Mouse (Mus musculus) small intestine, adult 2 months (tissue): ENCODE results near the gene Nup214. TPM values are rescaled to one million over a fixed set of nuclear protein-coding genes. Genes with fewer than 3 reads are reported as not detected.

Experiments
- H3K27ac ChIP-seq: fragments of 200-500 bp; 2 replicates; pipeline ENCODE4 v1.5.1; 2012; ENCODE audit warnings: low read depth, low read length, control low read depth, inconsistent platforms; ENCODE audit not compliant: insufficient read depth
- H3K27me3 ChIP-seq: fragments of 200-500 bp; 2 replicates; pipeline ENCODE4 v1.6.1; 2012; ENCODE audit warnings: mild to moderate bottlenecking, moderate library complexity, low read length, inconsistent platforms; ENCODE audit not compliant: control insufficient read depth, insufficient read depth
- H3K36me3 ChIP-seq: fragments of 200-500 bp; 2 replicates; pipeline ENCODE4 v1.6.1; 2012; ENCODE audit warnings: mild to moderate bottlenecking, low read length, control low read depth, inconsistent platforms; ENCODE audit not compliant: control insufficient read depth, insufficient read depth
- H3K4me1 ChIP-seq: fragments of 200-500 bp; 2 replicates; pipeline ENCODE4 v1.6.1; 2012; ENCODE audit warnings: low read length, inconsistent platforms, mixed read lengths; ENCODE audit not compliant: control insufficient read depth, insufficient read depth, insufficient read length
- H3K4me3 ChIP-seq: fragments of 200-500 bp; 2 replicates; pipeline ENCODE4 v1.5.1; 2012; ENCODE audit warnings: low read depth, mild to moderate bottlenecking, control low read depth, inconsistent platforms, low read length, moderate library complexity
- CTCF ChIP-seq: fragments of 200-500 bp; IDR thresholded peaks from 2 replicates; pipeline ENCODE4 v1.5.1; 2012; ENCODE audit warnings: low read depth, mild to moderate bottlenecking, control low read depth, inconsistent platforms, low read length, moderate library complexity, mixed read lengths; ENCODE audit not compliant: insufficient replicate concordance, insufficient read length; ENCODE audit errors: extremely low read depth
- POLR2A ChIP-seq: fragments of 200-500 bp; IDR thresholded peaks from 2 replicates; pipeline ENCODE4 v1.6.1; 2012; ENCODE audit warnings: low read depth, mild to moderate bottlenecking, control low read depth, inconsistent platforms, low read length, moderate library complexity
- WGBS: fragments of 180-500 bp; shearing (Covaris S2); methylation state at CpG from one replicate; pipeline ENCODE4 v1.1.7; 2018; 5-methylcytosine and 5-hydroxymethylcytosine counted together
- polyA plus RNA-seq: library from polyadenylated mRNA; depleted of rRNA; stranded (reverse); fragments of >200 nt; gene quantifications from 2 replicates; pipeline ENCODE4 v1.2.3, GENCODE M21; 2012

Gene Nup214
- polyA plus RNA-seq, 1 experiment, result 21.8 TPM

DNA sequence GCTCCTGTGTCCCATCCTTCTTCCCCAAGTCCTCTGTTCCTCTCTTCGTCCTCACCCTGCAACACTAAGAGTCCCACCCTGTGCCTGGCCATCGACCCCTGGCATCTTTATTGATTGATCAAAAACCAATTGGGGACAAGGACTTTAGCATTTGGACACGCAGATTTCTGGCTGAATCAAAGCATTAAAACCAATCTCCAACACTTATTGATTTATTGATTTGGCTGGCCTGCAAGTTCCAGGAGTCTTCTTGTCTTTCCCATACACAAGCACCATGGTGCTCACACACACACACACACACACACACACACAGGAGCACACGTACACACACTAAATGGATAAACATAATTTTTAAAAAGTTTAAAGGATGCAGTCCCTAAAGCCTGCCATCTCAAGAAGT is 31.2 kb upstream of the Nup214 start:
- Histone ChIP-seq H3K36me3 (no peaks in the 10 kb centered on the region), H3K27me3 (no peaks in the 10 kb centered on the region), H3K4me3 (no peak overlapping the region), H3K4me1 (no peaks in the 10 kb centered on the region), H3K27ac (no peak overlapping the region)
- 42% methylated on average over 4 of the region's 4 CpGs for WGBS
- TF ChIP-seq POLR2A (no peak), CTCF (no peak)

DNA sequence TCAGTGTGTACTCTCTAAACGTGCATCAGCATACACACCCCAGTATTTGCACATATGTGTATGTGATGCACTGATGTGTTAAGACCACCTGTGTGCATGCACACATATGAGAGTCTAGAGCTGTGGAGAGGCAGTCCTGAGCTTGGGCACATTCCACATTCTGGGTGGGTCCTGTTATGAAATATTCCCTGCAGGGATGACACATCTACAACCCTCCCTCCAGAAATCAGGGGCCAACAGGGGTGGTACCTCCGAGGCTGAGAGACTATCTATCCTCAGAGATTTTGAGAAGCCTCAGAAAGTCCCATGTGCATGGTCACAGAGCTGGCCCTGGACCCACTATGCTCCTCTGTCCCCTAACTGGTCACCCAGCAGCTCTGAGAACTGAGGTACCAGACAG is 28.7 kb upstream of the Nup214 start:
- no peak overlapping the region for H3K27ac ChIP-seq
- no peak for TF ChIP-seq CTCF
- TF ChIP-seq POLR2A, result no peak
- H3K4me1 ChIP-seq, result peaks cover 5% of the 10 kb centered on the region; the same call in 1 of the 2 replicates
- H3K36me3 ChIP-seq, result no peaks in the 10 kb centered on the region
- H3K27me3 ChIP-seq, result peaks cover 7% of the 10 kb centered on the region
- no peak overlapping the region for H3K4me3 ChIP-seq
- WGBS, result 58% methylated on average over 2 of the region's 2 CpGs

DNA sequence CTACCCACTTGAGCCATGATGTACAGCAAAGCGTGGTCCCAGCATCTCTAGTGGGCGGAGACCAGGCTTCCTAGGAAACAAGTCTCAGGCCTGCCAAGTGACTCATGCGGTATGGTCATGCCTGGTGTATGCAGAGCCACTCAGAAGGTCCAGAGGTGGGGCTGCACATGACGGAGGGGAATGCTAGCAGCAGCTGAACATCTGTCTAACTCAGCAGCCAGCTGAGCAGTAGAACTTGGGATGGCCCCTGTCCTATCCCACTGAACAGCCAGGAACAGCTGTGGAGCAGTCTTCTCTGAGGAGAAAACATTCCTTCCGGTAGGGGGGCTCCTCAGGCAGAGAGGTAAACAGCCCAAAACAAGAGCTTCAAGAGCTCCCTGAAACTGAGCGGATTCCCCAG is 25.8 kb upstream of the Nup214 start:
- Histone ChIP-seq H3K36me3 (no peaks in the 10 kb centered on the region), H3K27ac (no peak overlapping the region), H3K4me3 (no peak overlapping the region), H3K27me3 (peaks cover 20% of the 10 kb centered on the region), H3K4me1 (peaks cover 6% of the 10 kb centered on the region; the same call in 1 of the 2 replicates)
- TF ChIP-seq POLR2A (no peak), CTCF (no peak)
- WGBS, result 62% methylated on average over 6 of the region's 6 CpGs

DNA sequence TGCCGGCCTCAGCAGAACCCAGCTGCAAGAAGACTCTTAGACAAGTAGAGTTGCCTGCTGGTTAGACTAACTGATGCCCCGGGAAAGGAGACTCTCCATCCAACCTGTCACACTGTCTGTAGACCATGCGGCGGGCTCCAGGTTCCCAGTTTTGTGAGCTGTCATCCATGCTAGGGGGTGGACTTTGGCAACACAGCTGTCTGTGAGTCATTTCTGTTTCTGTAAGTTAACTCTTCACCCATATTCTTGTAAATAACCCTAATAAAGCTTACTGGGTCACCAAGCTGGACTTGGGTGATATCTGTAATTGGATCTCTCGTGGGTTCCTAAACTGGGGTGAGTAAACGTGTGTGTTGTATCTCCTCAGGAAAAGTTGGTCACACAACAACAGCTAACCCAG is 25.4 kb upstream of the Nup214 start:
- Histone ChIP-seq H3K36me3 (no peaks in the 10 kb centered on the region), H3K27me3 (peaks cover 20% of the 10 kb centered on the region), H3K4me1 (peaks cover 6% of the 10 kb centered on the region; the same call in 1 of the 2 replicates), H3K27ac (no peak overlapping the region), H3K4me3 (no peak overlapping the region)
- WGBS, result 45% methylated on average over 6 of the region's 6 CpGs
- TF ChIP-seq POLR2A (no peak), CTCF (no peak)

DNA sequence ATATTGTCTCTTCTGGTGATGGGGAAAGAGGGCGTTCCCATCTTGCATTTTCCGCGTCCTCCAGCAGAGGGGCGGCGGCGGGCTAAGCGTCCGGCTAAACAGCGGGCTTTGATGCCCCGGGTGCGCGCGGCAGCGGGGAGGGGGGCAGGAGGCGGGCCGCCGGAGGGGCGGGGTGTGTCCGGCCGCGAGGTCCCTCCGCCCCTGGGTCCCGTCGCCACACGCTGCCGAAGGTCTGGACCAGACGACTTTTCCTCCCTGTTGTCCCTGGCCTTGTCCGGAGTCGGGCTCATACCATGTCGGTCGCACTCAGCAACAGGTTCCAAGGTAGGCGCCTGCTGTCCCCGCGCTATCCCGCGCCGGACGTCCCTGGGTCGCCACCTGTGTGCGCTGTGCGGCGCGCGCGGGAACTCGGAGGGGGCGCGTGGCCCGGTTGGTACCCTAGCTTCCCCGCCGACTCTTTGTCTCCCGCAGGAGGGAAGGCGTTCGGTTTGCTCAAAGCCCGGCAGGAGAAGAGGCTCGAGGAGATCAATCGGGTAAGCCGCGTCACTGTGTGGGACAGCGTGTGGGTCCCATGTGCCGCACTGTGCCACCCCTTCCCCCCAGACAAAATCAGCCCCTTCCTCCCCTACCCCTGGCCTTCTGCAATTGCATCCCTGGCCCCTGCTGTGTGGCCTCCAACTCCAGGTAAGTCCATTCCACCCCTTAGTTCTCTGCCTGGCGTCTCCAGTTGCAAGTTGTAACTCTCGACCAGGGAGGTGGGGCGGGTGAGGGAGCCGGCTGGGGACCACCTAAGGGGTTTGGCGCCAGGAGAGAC is 24.0 kb upstream of the Nup214 start, which contains the start of gene Aif1l:
Gene Aif1l, plus strand, starts transcription at position 82 of the 814 bp plus-strand sequence.
- TF ChIP-seq CTCF (no peak), POLR2A (no peak)
- Histone ChIP-seq H3K27ac (no peak within 1 kb of the TSS), H3K36me3 (no peaks in the 10 kb centered on the region), H3K4me3 (peak within 1 kb of the TSS; percentile 59), H3K4me1 (peaks cover 6% of the 10 kb centered on the region; the same call in 1 of the 2 replicates), H3K27me3 (peaks cover 20% of the 10 kb centered on the region)
- 1% methylated on average over 66 of the region's 66 CpGs for whole genome bisulfite sequencing

DNA sequence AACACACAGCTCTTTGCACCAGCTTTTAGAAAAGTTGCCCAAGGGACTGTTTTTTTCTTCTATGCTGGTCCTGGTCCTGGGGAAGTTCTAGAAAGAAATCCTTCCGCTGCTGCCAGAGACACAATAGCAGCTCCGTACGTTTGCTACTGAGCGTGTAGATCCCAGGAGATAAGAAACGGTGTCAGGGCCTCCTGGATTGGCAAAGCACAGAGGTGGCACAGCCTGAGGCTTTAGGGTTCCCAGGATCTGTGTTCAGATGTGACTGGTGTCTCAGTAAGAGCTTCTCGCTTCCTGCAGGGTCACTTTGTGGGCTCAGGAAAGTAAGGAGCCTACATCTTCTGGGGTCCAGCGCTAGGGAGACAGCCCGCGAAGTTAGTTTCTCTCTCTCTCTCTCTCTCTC is 23.3 kb upstream of the Nup214 start:
- 45% methylated on average over 9 of the region's 9 CpGs for WGBS
- Histone ChIP-seq H3K36me3 (no peaks in the 10 kb centered on the region), H3K4me1 (peaks cover 6% of the 10 kb centered on the region; the same call in 1 of the 2 replicates), H3K27ac (no peak overlapping the region), H3K4me3 (no peak overlapping the region), H3K27me3 (peaks cover 20% of the 10 kb centered on the region)
- TF ChIP-seq POLR2A (no peak), CTCF (no peak)

DNA sequence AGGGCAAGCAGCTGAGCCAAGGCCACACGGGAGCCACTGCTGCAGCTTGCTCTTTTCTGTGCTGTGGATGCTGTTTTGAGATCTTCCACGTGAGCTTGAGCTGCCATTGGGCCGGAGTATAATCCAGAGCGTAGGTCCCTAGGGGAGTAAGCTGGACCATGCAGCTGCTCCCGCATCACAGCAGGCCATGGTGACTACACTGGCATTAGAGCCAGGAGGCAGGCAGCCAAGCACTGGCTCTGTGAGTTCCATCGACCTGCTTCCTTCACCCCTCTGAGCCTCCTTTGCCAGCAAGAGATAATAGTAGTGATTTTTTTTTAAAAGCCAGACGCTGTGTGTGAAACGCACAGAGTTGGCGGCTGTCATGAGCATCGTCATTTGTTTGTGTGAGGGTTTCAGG is 22.0 kb upstream of the Nup214 start:
- H3K36me3 ChIP-seq, result no peaks in the 10 kb centered on the region
- H3K4me1 ChIP-seq, result peaks cover 6% of the 10 kb centered on the region; the same call in 1 of the 2 replicates
- no peak overlapping the region for H3K27ac ChIP-seq
- H3K4me3 ChIP-seq, result no peak overlapping the region
- H3K27me3 ChIP-seq, result peaks cover 20% of the 10 kb centered on the region
- WGBS, result 77% methylated on average over 10 of the region's 10 CpGs
- no peak for TF ChIP-seq POLR2A
- TF ChIP-seq CTCF, result no peak

DNA sequence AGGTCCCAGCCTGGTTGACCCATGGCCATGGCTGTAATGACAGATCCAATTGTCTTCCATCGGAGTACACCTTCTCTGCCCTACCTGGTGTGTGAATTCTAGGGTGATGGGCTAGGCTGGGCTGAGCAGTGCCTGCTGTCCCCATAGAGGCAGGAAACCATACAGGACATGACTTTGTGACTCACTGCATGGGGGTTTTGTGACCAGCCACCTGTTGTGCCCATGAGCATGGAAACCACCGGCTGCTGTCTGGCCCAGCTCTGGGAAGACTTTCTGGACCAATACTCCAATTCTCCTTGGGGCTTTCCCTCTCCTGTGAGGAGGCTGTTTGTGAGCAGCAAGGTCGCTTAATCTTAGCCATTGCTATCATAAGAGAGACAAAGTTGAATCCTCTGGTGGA is 21.5 kb upstream of the Nup214 start:
- Histone ChIP-seq H3K4me3 (no peak overlapping the region), H3K36me3 (no peaks in the 10 kb centered on the region), H3K27me3 (peaks cover 20% of the 10 kb centered on the region), H3K27ac (no peak overlapping the region), H3K4me1 (peaks cover 6% of the 10 kb centered on the region; the same call in 1 of the 2 replicates)
- 84% methylated on average over 3 of the region's 3 CpGs for WGBS
- no peak for TF ChIP-seq CTCF
- TF ChIP-seq POLR2A, result no peak
